Mouse (Mus musculus) heart, postnatal 0 days (tissue): Measurements from ENCODE around the gene Olfr449.

ENCODE experiments used
- CTCF ChIP-seq: IDR thresholded peaks from 2 replicates; pipeline ENCODE4 v1.5.1; 2016; ENCODE audit warnings: antibody characterized with exemption, control low read depth, low read depth
- EP300 ChIP-seq: IDR thresholded peaks from 2 replicates; pipeline ENCODE4 v1.6.1; 2016; ENCODE audit warnings: antibody characterized with exemption, low read depth

DNA sequence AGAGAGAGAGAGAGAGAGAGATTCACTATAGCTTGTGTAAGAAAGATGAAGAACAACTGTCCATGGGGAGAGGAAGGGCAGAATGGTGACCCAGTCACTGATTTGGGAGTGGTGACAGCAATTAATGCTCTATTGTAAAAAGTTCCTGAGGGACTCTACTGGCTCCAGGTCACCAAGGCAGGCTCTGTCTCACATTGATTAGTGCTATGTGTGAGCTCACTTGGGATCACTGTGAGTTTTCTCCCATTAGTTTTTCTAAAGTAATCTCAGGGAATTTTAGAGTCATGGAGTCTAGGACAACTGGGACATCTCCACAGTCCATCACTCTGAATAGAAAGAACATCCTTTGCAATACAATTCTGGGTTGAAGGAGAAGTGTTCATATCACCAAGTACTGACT, 49.4 kb upstream of the Olfr449 start, which contains the start of gene Olfr452:
- TF ChIP-seq CTCF: no peak
- no peak for TF ChIP-seq EP300
